Mouse (Mus musculus) kidney, embryonic 14.5 days (tissue): ENCODE results near the gene Smco4. TPM values are rescaled to one million over a fixed set of nuclear protein-coding genes. Genes with fewer than 3 reads are reported as not detected.
A peak's percentile ranks its signal among the peaks of the same experiment; 100 is the strongest.
"Not testable (repeated sequence)": the region's sequence is repeated elsewhere in the genome, so short reads cannot be mapped to it uniquely, and the experiment has no call there.

Source experiments
- ATAC-seq: fragments of 200-750 bp; cut with Nextera tagmentation; 2 replicates; pipeline ENCODE4 v1.8.0; 2017; ENCODE audit warnings: moderate number of reproducible peaks, mild to moderate bottlenecking, moderate TSS enrichment, moderate library complexity; ENCODE audit not compliant: low FRiP score, low TSS enrichment
- H3K27ac ChIP-seq: fragments of 300-500 bp; sonication (generic); 2 replicates; pipeline ENCODE4 v1.5.1; 2014; ENCODE audit warnings: low read depth, mild to moderate bottlenecking, low read length, moderate library complexity, mixed read lengths
- H3K27me3 ChIP-seq: fragments of 300-500 bp; sonication (generic); 2 replicates; pipeline ENCODE4 v1.6.1; 2014; ENCODE audit warnings: mild to moderate bottlenecking, low read length; ENCODE audit not compliant: control insufficient read depth, insufficient read depth
- H3K36me3 ChIP-seq: fragments of 300-500 bp; sonication (generic); 2 replicates; pipeline ENCODE4 v1.6.1; 2014; ENCODE audit warnings: low read length, mixed read lengths; ENCODE audit not compliant: control insufficient read depth, insufficient read depth
- H3K4me1 ChIP-seq: fragments of 300-500 bp; sonication (generic); 2 replicates; pipeline ENCODE4 v1.6.1; 2014; ENCODE audit warnings: low read length, mixed read lengths; ENCODE audit not compliant: control insufficient read depth, insufficient read depth
- H3K4me2 ChIP-seq: fragments of 300-500 bp; sonication (generic); replicated peaks from 2 replicates; pipeline ENCODE4 v1.6.1; 2014; ENCODE audit warnings: low read depth, mild to moderate bottlenecking, low read length
- H3K4me3 ChIP-seq: fragments of 300-500 bp; sonication (generic); 2 replicates; pipeline ENCODE4 v1.5.1; 2014; ENCODE audit warnings: mild to moderate bottlenecking, low read length
- H3K9ac ChIP-seq: fragments of 300-500 bp; sonication (generic); 2 replicates; pipeline ENCODE4 v1.6.1; 2014; ENCODE audit warnings: low read depth, mild to moderate bottlenecking, low read length, moderate library complexity
- H3K9me3 ChIP-seq: fragments of 300-500 bp; sonication (generic); 2 replicates; pipeline ENCODE4 v1.6.1; 2016; ENCODE audit warnings: low read length; ENCODE audit not compliant: control insufficient read depth
- WGBS: fragments of 180-500 bp; shearing (Covaris S2); extraction: QIAGEN DNeasy Blood & Tissue Kit; methylation state at CpG from one replicate; pipeline ENCODE4 v1.1.7; 2014; 5-methylcytosine and 5-hydroxymethylcytosine counted together
- polyA plus RNA-seq: library from polyadenylated mRNA; unstranded; fragments of >200 nt; fragmentation: Nextera tagmentation; extraction: Ambion mirVana; gene quantifications from 2 replicates; pipeline ENCODE4 v1.2.1, GENCODE M21; 2014

Gene Smco4
- polyA plus RNA-seq, 1 experiment from 2014 or later: 7.0 TPM

- no peaks in the 10 kb centered on the region; the same call in 1 of the 2 replicates for H3K36me3 ChIP-seq
- no peak overlapping the region for H3K4me2 ChIP-seq
- no peak for ATAC-seq
- no peak overlapping the region for H3K4me3 ChIP-seq
- 0 out of 2 replicates have a peak, but pooled peaks cover 5% of the 10 kb centered on the region for H3K4me1 ChIP-seq
- no peak overlapping the region for H3K9ac ChIP-seq
- no peak overlapping the region for H3K27ac ChIP-seq
- H3K9me3 ChIP-seq: no peaks in the 10 kb centered on the region
- WGBS: 88% methylated on average over 8 of the region's 8 CpGs
- H3K27me3 ChIP-seq: no peaks in the 10 kb centered on the region
Observed at GRCm38 (mm10) chr9:15538979-15539533, 45.8 kb downstream of the Smco4 start.

- ATAC-seq: peak; percentile 60; the same call in 1 of the 2 replicates
- no peak overlapping the region for H3K9ac ChIP-seq
- H3K4me3 ChIP-seq: no peak overlapping the region
- peak overlapping the region; percentile 43; the same call in 1 of the 2 replicates for H3K27ac ChIP-seq
- H3K36me3 ChIP-seq: peaks cover 2% of the 10 kb centered on the region; the same call in 1 of the 2 replicates
- 57% methylated on average over 5 of the region's 5 CpGs for WGBS
- no peaks in the 10 kb centered on the region for H3K27me3 ChIP-seq
- H3K9me3 ChIP-seq: no peaks in the 10 kb centered on the region
- no peaks in the 10 kb centered on the region for H3K4me1 ChIP-seq
- no peak overlapping the region for H3K4me2 ChIP-seq
Observed at GRCm38 (mm10) chr9:15541735-15542354, 48.6 kb downstream of the Smco4 start.

- Histone ChIP-seq H3K4me3 (no peak overlapping the region), H3K27ac (no peak overlapping the region), H3K9me3 (no peaks in the 10 kb centered on the region), H3K9ac (no peak overlapping the region), H3K36me3 (no peaks in the 10 kb centered on the region), H3K4me2 (no peak overlapping the region), H3K27me3 (no peaks in the 10 kb centered on the region), H3K4me1 (no peaks in the 10 kb centered on the region)
- WGBS: 85% methylated on average over 4 of the region's 4 CpGs
- no peak for ATAC-seq
Observed at GRCm38 (mm10) chr9:15550461-15550961, 57.3 kb downstream of the Smco4 start.

- not testable (repeated sequence) for H3K9ac ChIP-seq, H3K27ac ChIP-seq
Observed at GRCm38 (mm10) chr9:15551073-15551472, 57.8 kb downstream of the Smco4 start.

GRCm38 (mm10) chr9:15551933-15552851 lies 59.0 kb downstream of the Smco4 start:
- no peaks in the 10 kb centered on the region for H3K36me3 ChIP-seq
- no peaks in the 10 kb centered on the region for H3K9me3 ChIP-seq
- no peak overlapping the region for H3K27ac ChIP-seq
- 78% methylated on average over 15 of the region's 15 CpGs for WGBS
- no peaks in the 10 kb centered on the region for H3K4me1 ChIP-seq
- H3K9ac ChIP-seq: no peak overlapping the region
- no peak overlapping the region for H3K4me2 ChIP-seq
- no peak for ATAC-seq
- H3K4me3 ChIP-seq: no peak overlapping the region
- H3K27me3 ChIP-seq: no peaks in the 10 kb centered on the region

More at GRCm38 (mm10) chr9:15551073-15551472, 57.8 kb downstream of the Smco4 start:
- H3K9me3 ChIP-seq, H3K4me3 ChIP-seq, H3K4me2 ChIP-seq, ATAC-seq, H3K36me3 ChIP-seq, H3K4me1 ChIP-seq, H3K27me3 ChIP-seq: not testable (repeated sequence)
- 92% methylated on average over 6 of the region's 6 CpGs for WGBS

- 91% methylated on average over 8 of the region's 8 CpGs for WGBS
Observed at GRCm38 (mm10) chr9:15553322-15553721, 60.1 kb downstream of the Smco4 start.

GRCm38 (mm10) chr9:15560451-15560850 lies 67.2 kb downstream of the Smco4 start:
- Histone ChIP-seq H3K4me1 (no peaks in the 10 kb centered on the region), H3K9me3 (no peaks in the 10 kb centered on the region), H3K4me2 (no peak overlapping the region), H3K36me3 (no peaks in the 10 kb centered on the region), H3K9ac (no peak overlapping the region), H3K27me3 (no peaks in the 10 kb centered on the region), H3K27ac (no peak overlapping the region), H3K4me3 (no peak overlapping the region)
- WGBS: 82% methylated on average over 3 of the region's 3 CpGs
- ATAC-seq: no peak

More at GRCm38 (mm10) chr9:15553322-15553721, 60.1 kb downstream of the Smco4 start:
- H3K4me1 ChIP-seq: no peaks in the 10 kb centered on the region
- H3K9me3 ChIP-seq: no peaks in the 10 kb centered on the region
- no peak overlapping the region for H3K9ac ChIP-seq
- H3K4me2 ChIP-seq: no peak overlapping the region
- H3K36me3 ChIP-seq: no peaks in the 10 kb centered on the region
- no peaks in the 10 kb centered on the region for H3K27me3 ChIP-seq
- no peak overlapping the region for H3K4me3 ChIP-seq
- ATAC-seq: no peak
- H3K27ac ChIP-seq: no peak overlapping the region

- H3K4me2 ChIP-seq: no peak overlapping the region
- no peak overlapping the region for H3K9ac ChIP-seq
- no peak for ATAC-seq
- no peaks in the 10 kb centered on the region for H3K27me3 ChIP-seq
- no peak overlapping the region for H3K4me3 ChIP-seq
- no peaks in the 10 kb centered on the region for H3K4me1 ChIP-seq
- no peak overlapping the region for H3K27ac ChIP-seq
- H3K36me3 ChIP-seq: no peaks in the 10 kb centered on the region
- H3K9me3 ChIP-seq: no peaks in the 10 kb centered on the region
- 84% methylated on average over 7 of the region's 7 CpGs for WGBS
Observed at GRCm38 (mm10) chr9:15562353-15562752, 69.1 kb downstream of the Smco4 start.
